Mouse (Mus musculus) intestine, embryonic 15.5 days (tissue): ENCODE measurements around the gene Ccdc155. TPM values are rescaled to one million over a fixed set of nuclear protein-coding genes. Genes with fewer than 3 reads are reported as not detected.

ENCODE experiments used
- ATAC-seq: fragments of 200-750 bp; cut with Nextera tagmentation; 2 replicates; pipeline ENCODE4 v1.8.0; 2017; ENCODE audit warnings: moderate TSS enrichment, moderate library complexity
- H3K27ac ChIP-seq: fragments of 300-500 bp; sonication (generic); 2 replicates; pipeline ENCODE4 v1.5.1; 2015; ENCODE audit warnings: mild to moderate bottlenecking, inconsistent platforms
- H3K27me3 ChIP-seq: fragments of 300-500 bp; sonication (generic); replicated peaks from 2 replicates; pipeline ENCODE4 v1.6.1; 2015; ENCODE audit warnings: inconsistent platforms
- H3K36me3 ChIP-seq: fragments of 300-500 bp; sonication (generic); 2 replicates; pipeline ENCODE4 v1.6.1; 2015; ENCODE audit warnings: inconsistent platforms
- H3K4me1 ChIP-seq: fragments of 300-500 bp; sonication (generic); replicated peaks from 2 replicates; pipeline ENCODE4 v1.6.1; 2015; ENCODE audit warnings: inconsistent platforms
- H3K4me2 ChIP-seq: fragments of 300-500 bp; sonication (generic); replicated peaks from 2 replicates; pipeline ENCODE4 v1.6.1; 2015; ENCODE audit warnings: mild to moderate bottlenecking, inconsistent platforms
- H3K4me3 ChIP-seq: fragments of 300-500 bp; sonication (generic); replicated peaks from 2 replicates; pipeline ENCODE4 v1.5.1; 2015; ENCODE audit warnings: inconsistent platforms
- H3K9ac ChIP-seq: fragments of 300-500 bp; sonication (generic); 2 replicates; pipeline ENCODE4 v1.6.1; 2015; ENCODE audit warnings: inconsistent platforms
- H3K9me3 ChIP-seq: fragments of 300-500 bp; sonication (generic); 2 replicates; pipeline ENCODE4 v1.6.1; 2016; ENCODE audit warnings: inconsistent platforms
- WGBS: fragments of 180-500 bp; shearing (Covaris S2); methylation state at CpG from one replicate; pipeline ENCODE4 v1.1.7; 2015; 5-methylcytosine and 5-hydroxymethylcytosine counted together
- polyA plus RNA-seq: library from polyadenylated mRNA; unstranded; fragments of >200 nt; fragmentation: Nextera tagmentation; extraction: Ambion mirVana; gene quantifications from 2 replicates; pipeline ENCODE4 v1.2.1, GENCODE M21; 2015

Ccdc155 gene
- polyA plus RNA-seq, 1 experiment from 2014 or later, result 0.69 TPM

DNA sequence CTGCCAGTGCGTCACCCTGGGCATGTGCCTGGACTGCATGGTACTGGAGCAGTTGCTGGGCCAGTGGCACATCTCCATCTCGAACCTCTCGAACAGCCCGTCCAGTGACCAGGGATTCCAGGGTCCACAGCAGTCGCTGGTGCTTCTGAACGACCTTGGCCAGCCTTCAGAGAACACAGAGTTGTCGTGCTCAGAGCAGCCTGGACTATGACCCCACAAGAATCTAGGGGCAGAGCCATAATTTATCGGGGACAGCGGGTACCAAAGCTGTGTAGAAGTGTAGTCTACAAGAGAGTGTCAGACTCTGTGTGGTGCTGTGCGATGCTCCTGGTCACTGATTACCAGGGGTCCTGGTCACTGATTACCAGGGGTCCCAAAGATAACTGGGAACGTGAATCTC lies 56.8 kb downstream of the Ccdc155 start:
- H3K9me3 ChIP-seq, result no peaks in the 10 kb centered on the region
- H3K4me3 ChIP-seq, result no peak overlapping the region
- H3K4me1 ChIP-seq, result peaks cover 18% of the 10 kb centered on the region
- WGBS, result 69% methylated on average over 11 of the region's 11 CpGs
- no peak overlapping the region for H3K9ac ChIP-seq
- H3K4me2 ChIP-seq, result no peak overlapping the region
- no peaks in the 10 kb centered on the region for H3K27me3 ChIP-seq
- H3K27ac ChIP-seq, result no peak overlapping the region
- H3K36me3 ChIP-seq, result peaks cover 24% of the 10 kb centered on the region
- ATAC-seq, result peak; percentile 30; the same call in 1 of the 2 replicates

DNA sequence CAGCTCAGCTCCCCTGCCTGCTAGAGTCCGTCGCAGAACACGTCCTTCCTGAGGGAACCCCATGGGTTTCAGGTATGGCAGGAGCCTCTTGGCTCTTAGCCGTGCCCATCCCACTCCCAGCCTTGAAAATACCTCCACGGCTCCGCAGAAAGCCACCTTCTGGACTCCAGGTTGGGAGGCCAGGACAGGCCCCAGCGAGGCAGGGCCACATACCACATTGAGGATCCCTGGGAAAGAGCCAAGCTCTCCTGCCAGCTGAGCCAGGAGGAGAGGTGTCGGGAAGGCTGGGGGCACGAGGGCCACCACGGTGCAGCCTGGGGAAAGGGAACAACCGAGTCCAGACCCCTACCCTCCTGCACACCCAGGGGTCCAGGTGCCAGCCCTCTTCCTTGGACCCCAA lies 57.4 kb downstream of the Ccdc155 start:
- Histone ChIP-seq H3K36me3 (peaks cover 29% of the 10 kb centered on the region), H3K9me3 (no peaks in the 10 kb centered on the region), H3K4me2 (no peak overlapping the region), H3K27me3 (no peaks in the 10 kb centered on the region), H3K9ac (no peak overlapping the region), H3K4me1 (peaks cover 18% of the 10 kb centered on the region), H3K27ac (no peak overlapping the region), H3K4me3 (no peak overlapping the region)
- 96% methylated on average over 11 of the region's 11 CpGs for WGBS
- ATAC-seq, result no peak

DNA sequence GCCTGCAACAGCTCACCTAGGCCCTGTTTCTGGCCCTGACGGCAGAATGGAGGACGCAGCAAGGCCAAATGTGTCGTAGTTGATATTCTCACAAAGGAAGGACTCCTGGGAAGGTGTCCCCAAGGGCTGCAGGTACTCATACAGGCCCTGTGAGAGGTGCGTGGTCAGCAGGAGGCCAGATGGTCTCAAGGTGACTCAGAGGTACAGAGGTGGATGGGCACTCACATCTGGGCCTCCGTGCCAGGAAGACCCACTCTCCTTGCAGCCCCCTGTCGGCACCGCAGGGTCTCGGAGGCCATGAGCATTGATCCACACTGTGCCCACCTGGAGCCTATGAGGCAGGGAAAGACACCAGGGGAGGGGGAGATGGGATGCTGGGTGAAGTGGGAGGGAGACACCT lies 59.2 kb downstream of the Ccdc155 start:
- H3K9ac ChIP-seq, result no peak overlapping the region
- H3K9me3 ChIP-seq, result no peaks in the 10 kb centered on the region
- no peak for ATAC-seq
- peaks cover 10% of the 10 kb centered on the region for H3K4me1 ChIP-seq
- peaks cover 31% of the 10 kb centered on the region for H3K36me3 ChIP-seq
- H3K27me3 ChIP-seq, result no peaks in the 10 kb centered on the region
- H3K4me3 ChIP-seq, result no peak overlapping the region
- no peak overlapping the region for H3K27ac ChIP-seq
- no peak overlapping the region for H3K4me2 ChIP-seq
- 95% methylated on average over 8 of the region's 8 CpGs for WGBS

DNA sequence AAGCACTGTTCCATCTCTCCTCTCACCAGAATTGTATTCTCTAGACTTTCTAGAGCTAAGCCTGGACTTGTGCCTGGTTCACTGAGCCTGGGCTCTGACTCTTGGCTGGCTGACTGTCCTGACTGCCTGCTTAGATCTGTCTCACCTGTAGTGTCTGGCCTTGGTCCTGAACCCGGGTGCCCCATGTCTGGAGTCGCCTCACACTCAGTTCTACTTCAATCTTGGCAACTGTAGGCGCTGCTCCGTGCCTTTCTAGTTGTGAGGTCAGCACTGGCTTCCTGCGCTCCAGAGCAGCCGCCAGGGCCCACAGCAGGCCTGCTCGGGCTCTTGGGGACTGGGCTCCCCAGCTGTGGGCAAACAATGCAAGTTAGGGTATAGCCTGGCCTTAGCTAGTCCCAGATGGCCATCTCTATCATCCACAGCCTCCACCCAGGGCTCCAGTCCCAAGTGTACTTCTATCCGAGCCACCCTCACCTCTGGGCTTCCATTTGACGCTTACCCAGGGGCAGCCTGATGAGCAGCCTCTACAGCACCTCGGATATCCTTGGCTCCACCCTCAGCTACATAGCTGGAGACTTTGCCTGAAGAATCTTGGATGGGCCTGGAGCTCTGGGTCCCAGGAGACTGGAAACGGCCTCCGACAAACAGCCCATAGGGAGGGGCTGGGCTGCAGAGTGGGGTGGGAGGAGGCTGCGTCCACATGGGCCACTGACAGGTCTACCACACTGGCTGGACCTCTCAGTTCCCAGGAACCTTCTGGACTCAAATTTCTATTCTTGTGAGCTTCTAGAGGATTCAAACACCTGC lies 60.1 kb downstream of the Ccdc155 start:
- no peak overlapping the region for H3K9ac ChIP-seq

DNA sequence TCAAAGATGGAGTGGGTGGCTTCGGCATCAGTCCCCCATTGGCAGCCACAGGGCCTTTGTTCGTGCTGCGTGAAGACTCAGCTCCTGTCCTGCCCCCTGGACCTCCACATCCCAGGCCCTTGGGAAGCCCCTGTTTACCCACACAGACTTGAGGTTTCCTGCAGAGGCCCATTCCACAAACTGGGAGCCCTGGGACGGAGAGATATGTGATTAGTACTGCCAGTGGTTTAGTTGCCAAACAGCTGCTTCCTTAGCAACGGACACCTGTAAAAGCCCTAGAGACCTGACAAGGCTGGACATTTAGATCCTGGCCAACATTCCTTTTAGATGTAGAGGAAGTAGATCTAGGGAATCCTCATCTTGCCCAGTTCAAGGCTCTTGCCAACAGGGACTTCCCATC lies 62.8 kb downstream of the Ccdc155 start:
- no peak for ATAC-seq
- Histone ChIP-seq H3K4me1 (no peaks in the 10 kb centered on the region), H3K36me3 (peaks cover 31% of the 10 kb centered on the region), H3K9ac (no peak overlapping the region), H3K27me3 (no peaks in the 10 kb centered on the region), H3K9me3 (no peaks in the 10 kb centered on the region), H3K27ac (no peak overlapping the region), H3K4me3 (no peak overlapping the region), H3K4me2 (no peak overlapping the region)
- WGBS, result 81% methylated on average over 5 of the region's 5 CpGs

More for the DNA sequence above, 60.1 kb downstream of the Ccdc155 start:
- Histone ChIP-seq H3K27me3 (no peaks in the 10 kb centered on the region), H3K4me1 (peaks cover 9% of the 10 kb centered on the region; the same call in 1 of the 2 replicates), H3K36me3 (peaks cover 31% of the 10 kb centered on the region), H3K4me3 (no peak overlapping the region), H3K4me2 (no peak overlapping the region), H3K9me3 (no peaks in the 10 kb centered on the region), H3K27ac (no peak overlapping the region)
- ATAC-seq, result no peak
- 82% methylated on average over 13 of the region's 13 CpGs for WGBS

DNA sequence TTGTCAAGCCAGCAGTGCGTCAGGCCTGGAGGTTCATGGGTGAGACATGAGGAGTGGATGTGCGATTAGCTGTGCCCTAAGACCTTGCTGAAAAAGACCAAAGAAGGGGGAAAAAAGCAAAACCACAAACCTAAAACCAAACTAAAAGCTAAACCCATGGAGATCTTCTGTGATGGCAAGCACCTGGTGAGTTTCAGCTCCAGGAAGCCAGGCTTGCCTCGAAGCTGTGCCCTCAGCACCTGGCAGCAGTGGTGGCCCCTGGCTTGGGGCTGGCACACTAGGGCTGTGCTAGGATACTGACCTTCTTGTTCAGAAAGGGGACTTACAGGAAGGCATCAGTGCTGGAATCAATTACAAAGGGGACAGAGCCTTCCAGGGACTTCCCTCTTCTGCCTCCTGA lies 63.4 kb downstream of the Ccdc155 start:
- H3K27me3 ChIP-seq, result no peaks in the 10 kb centered on the region
- 80% methylated on average over 3 of the region's 3 CpGs for WGBS
- H3K36me3 ChIP-seq, result peaks cover 26% of the 10 kb centered on the region

DNA sequence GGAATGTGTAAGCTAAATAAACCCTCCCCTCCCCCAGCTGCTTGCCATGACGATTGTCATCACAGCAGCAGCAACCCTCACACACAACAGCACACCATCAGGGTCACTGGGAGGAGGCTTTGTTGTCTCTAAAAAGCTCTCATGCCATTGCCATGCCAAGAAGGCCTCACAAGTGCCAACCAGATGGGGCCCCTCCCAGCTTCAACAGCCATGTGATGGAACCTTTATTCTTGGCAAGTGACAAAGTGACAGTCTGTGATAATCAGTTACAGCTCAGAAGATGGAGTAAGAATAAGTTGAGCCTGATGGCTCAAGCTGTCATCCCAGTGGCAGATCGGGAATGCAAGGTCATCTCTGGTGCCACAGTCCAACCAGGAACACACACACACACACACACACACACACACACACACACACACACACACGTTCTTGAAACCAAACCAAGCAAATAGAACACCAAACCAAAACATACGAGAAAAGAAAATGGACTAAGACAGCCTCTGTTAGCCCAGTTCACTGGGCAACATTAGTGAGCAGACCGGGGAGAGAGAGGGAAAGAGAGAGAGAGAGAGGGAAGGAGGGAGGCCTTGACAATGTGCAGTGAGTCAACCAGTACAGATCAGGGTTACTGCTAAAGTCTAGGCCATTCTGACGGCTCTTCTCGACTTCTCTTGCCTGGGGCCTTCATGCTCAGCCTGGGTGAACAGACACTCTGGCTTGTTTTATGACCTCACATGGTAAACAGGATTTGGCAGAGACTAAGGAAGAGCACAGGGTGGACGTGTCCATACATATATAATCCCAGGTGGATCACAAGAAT lies 64.6 kb downstream of the Ccdc155 start:
- ATAC-seq, result no peak
- no peak overlapping the region for H3K4me3 ChIP-seq
- H3K27me3 ChIP-seq, result no peaks in the 10 kb centered on the region
- WGBS, result 64% methylated on average over 8 of the region's 8 CpGs
- H3K4me1 ChIP-seq, result peaks cover 7% of the 10 kb centered on the region
- H3K27ac ChIP-seq, result no peak overlapping the region
- H3K36me3 ChIP-seq, result peaks cover 16% of the 10 kb centered on the region
- no peaks in the 10 kb centered on the region for H3K9me3 ChIP-seq
- H3K9ac ChIP-seq, result no peak overlapping the region
- H3K4me2 ChIP-seq, result no peak overlapping the region

More for the DNA sequence above, 63.4 kb downstream of the Ccdc155 start:
- Histone ChIP-seq H3K9ac (no peak overlapping the region), H3K4me1 (no peaks in the 10 kb centered on the region), H3K27ac (no peak overlapping the region), H3K9me3 (no peaks in the 10 kb centered on the region), H3K4me2 (no peak overlapping the region), H3K4me3 (no peak overlapping the region)
- ATAC-seq, result no peak

DNA sequence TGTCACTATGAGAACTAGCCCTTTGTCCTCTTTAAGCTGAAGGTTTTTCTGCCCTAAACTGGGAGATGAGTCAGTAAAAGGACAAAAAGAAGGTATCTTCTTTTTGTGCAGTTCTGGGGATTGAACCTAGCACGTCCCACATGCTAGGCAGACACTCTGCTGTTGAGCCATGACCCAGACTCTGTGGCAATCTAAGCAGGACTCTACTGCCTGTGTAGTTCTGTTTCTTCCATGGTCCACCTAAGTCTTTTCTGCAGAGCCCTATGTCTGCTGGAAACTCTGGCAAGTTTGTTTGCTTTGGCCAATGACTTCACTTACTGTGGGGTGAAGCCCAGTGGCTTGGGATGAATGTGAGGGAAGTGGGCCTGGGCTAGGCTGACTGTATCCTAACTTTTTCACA lies 66.3 kb downstream of the Ccdc155 start:
- Histone ChIP-seq H3K4me3 (no peak overlapping the region), H3K4me1 (peaks cover 9% of the 10 kb centered on the region), H3K36me3 (0 out of 2 replicates have a peak, but pooled peaks cover 8% of the 10 kb centered on the region), H3K9me3 (no peaks in the 10 kb centered on the region), H3K27me3 (no peaks in the 10 kb centered on the region), H3K27ac (no peak overlapping the region), H3K4me2 (no peak overlapping the region), H3K9ac (no peak overlapping the region)
- no peak for ATAC-seq
- WGBS, result 74% methylated on average over 1 of the region's 1 CpGs

DNA sequence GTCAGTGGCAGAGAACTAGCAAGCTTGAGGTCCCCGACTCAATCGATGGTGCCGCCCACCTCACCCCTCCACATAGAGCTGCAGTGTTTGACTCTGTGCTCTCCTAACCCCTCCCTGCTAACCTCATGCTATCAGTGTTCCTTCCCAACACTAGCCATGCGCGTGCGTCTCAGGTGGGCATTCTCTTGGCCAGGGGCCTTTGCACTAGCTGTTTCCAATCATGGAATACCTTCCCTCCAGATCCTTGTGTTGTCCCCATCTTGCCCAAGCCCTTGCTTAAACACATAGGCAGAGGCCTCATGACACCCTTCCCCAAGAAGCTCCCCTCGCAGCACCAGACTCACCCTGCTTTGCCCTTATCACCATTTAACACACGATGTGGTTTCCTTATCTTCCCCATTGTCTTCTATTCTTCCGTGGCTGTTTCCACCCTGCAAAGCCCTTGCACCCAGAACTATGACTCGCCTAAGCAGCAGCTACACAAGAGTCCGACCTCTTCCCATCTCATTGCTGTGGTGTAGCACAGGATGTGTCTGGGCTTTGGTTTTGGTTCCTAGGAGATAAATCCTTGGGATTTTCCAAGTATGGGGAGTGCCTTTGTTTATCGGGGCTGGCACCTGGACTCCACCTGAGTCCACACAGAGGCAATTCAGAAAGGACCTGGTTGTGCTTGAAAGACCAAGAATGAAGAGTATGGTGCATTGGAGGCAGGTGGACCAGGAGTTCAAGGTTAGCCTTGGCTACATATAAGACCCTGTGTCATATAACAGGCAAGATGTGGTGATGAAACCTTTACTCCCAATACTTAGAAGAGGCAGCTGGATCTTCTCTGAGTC lies 67.3 kb downstream of the Ccdc155 start:
- Histone ChIP-seq H3K9me3 (no peaks in the 10 kb centered on the region), H3K27ac (no peak overlapping the region), H3K9ac (no peak overlapping the region), H3K4me1 (peaks cover 9% of the 10 kb centered on the region), H3K27me3 (no peaks in the 10 kb centered on the region), H3K36me3 (0 out of 2 replicates have a peak, but pooled peaks cover 3% of the 10 kb centered on the region), H3K4me3 (no peak overlapping the region), H3K4me2 (no peak overlapping the region)
- ATAC-seq, result no peak
- WGBS, result 73% methylated on average over 12 of the region's 12 CpGs

DNA sequence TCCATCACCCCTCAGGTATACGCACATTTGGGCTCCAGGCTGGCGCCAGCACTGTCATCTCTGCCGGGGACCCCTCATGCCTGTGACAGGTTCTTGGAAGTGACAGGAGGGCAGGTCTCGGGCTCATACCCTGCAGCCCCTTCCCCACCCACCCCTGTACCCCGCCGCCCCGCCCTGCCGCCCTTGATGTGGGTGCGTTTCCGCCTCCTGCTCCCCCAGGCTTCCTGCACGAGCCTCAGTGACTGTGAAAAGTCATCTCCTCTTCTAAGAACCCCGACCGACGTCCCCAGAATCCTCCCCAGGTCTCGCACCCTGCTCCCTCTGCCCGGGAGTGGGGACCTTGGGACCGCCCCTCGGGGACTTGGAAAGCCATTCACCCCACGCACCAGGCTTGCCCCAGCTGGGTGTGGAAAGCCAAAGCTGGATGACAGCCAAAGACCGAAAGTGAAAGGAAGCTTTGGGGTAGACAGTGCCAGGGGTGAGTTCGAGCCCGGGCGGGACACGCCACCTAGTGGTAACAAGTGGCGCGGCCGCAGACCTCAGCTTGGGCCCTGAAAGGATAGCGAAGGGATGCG lies 68.6 kb downstream of the Ccdc155 start, which contains the start of the genes Gm45713 and Flt3l:
Gene Gm45713 (minus strand): TSS at position 239 of the 575 bp plus-strand sequence.
Gene Flt3l (minus strand): TSS at position 440 of the 575 bp plus-strand sequence.
- peak within 1 kb of the TSS; percentile 69 for H3K9ac ChIP-seq
- no peaks in the 10 kb centered on the region for H3K27me3 ChIP-seq
- H3K36me3 ChIP-seq, result no peaks in the 10 kb centered on the region
- no peaks in the 10 kb centered on the region for H3K9me3 ChIP-seq
- peaks cover 9% of the 10 kb centered on the region for H3K4me1 ChIP-seq
- peak within 1 kb of the TSS; percentile 60 for H3K4me3 ChIP-seq
- H3K4me2 ChIP-seq, result peak within 1 kb of the TSS; percentile 84
- peak; percentile 90 for ATAC-seq
- H3K27ac ChIP-seq, result no peak within 1 kb of the TSS
- WGBS, result 3% methylated on average over 29 of the region's 29 CpGs

DNA sequence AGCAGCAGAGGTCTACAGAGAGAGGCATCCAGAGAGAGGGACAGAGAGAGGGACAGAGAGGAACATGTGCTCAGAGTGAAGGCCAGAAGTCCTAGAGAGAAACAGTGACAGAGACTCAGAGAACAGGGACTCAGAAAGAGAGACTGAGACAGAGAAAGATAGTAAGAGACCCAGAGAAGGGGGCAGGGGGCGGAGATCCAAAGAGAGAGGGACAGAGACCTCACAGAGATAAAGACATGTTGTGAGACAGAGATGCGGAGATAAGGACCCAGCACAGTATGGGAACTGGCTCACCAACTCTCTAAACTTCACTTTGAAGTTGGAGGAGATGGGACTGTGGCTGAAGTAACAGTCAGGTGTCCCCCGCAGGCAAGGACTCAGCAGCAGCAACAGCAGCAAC lies 69.3 kb downstream of the Ccdc155 start:
- no peaks in the 10 kb centered on the region for H3K36me3 ChIP-seq
- peaks cover 9% of the 10 kb centered on the region for H3K4me1 ChIP-seq
- 79% methylated on average over 3 of the region's 3 CpGs for WGBS
- H3K9me3 ChIP-seq, result no peaks in the 10 kb centered on the region
- H3K4me3 ChIP-seq, result peak overlapping the region; percentile 60; the same call in 1 of the 2 replicates
- peak overlapping the region; percentile 69; the same call in 1 of the 2 replicates for H3K9ac ChIP-seq
- H3K27ac ChIP-seq, result no peak overlapping the region
- peak overlapping the region; percentile 84 for H3K4me2 ChIP-seq
- H3K27me3 ChIP-seq, result no peaks in the 10 kb centered on the region
- ATAC-seq, result no peak
